In the genomic region with DNA sequence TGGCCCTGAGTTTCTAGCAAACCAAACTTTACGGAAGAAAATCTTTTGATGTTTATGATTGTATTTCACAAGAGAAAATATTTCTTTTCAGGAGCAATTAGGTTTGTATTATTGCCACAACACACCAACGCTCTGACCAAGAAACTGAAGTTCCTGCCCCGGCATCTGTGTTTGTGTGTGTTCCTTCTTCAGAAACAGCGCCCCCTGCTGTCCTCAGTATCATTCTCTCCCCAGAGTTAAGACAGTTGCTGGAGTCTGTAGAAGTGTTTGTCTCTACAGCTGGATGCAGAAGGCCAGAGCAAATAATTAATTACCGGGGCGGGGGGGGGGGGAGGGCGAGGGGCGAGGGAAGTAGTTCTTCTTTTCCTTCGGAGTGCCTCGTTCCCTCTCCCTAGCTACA, we compare ENCODE assay signal across 9 mouse cellular contexts. TPM values are rescaled to one million over a fixed set of nuclear protein-coding genes. Genes with fewer than 3 reads are reported as not detected.
DNase-seq lines count a peak whose midpoint lies in the region; ATAC-seq and TF ChIP-seq lines count a peak whose summit lies in the region.
"Had no signal": no experiment of that assay in that cellular context is flagged by ENCODE, and none has a peak within 500 bp of the region (broad histone marks: within the 10 kb centered on the region; RNA-seq: fewer than 3 reads in every experiment).

No protein-coding gene starts in this region.

- no peak for ATAC-seq in kidney, embryonic 14.5 days (ENCODE audit: low FRiP score, low TSS enrichment)
- ATAC-seq in frontal cortex, adult (ENCODE audit: low TSS enrichment), result peak; percentile 71; the same call in 1 of the 2 replicates
- ATAC-seq in kidney, postnatal 0 days (replicated peaks; ENCODE audit: low FRiP score, low read depth), result no peak; the same call in 1 of the 2 replicates
- no peak for ATAC-seq in liver, embryonic 13.5 days (ENCODE audit: low read depth)

- H3K9me3 ChIP-seq in kidney, embryonic 14.5 days (ENCODE audit: control insufficient read depth, low read length), result no peaks in the 10 kb centered on the region
- H3K9me3 ChIP-seq in kidney, postnatal 0 days (replicated peaks; ENCODE audit: low read length), result no peaks in the 10 kb centered on the region
- no peaks in the 10 kb centered on the region for H3K9me3 ChIP-seq in liver, embryonic 13.5 days (replicated peaks)
- H3K9me3 ChIP-seq: neural tube, embryonic 13.5 days had no signal

- H3K4me3 ChIP-seq in kidney, embryonic 14.5 days (ENCODE audit: low read length), result no peak overlapping the region
- no peak overlapping the region for H3K4me3 ChIP-seq in cerebellum, adult 2 months (replicated peaks; ENCODE audit: insufficient read depth, low read depth, low read length)
- H3K4me3 ChIP-seq in kidney, postnatal 0 days (replicated peaks; ENCODE audit: low read depth, low read length), result no peak overlapping the region
- no peak overlapping the region for H3K4me3 ChIP-seq in liver, embryonic 13.5 days (replicated peaks)
- H3K4me3 ChIP-seq in olfactory bulb, adult 2 months (ENCODE audit: insufficient read depth, low read depth, low read length), result no peak overlapping the region

- no peaks in the 10 kb centered on the region for H3K36me3 ChIP-seq in kidney, embryonic 14.5 days (ENCODE audit: control insufficient read depth, insufficient read depth, low read length)
- no peaks in the 10 kb centered on the region for H3K36me3 ChIP-seq in kidney, postnatal 0 days (ENCODE audit: insufficient read depth, low read length)
- no peaks in the 10 kb centered on the region for H3K36me3 ChIP-seq in liver, embryonic 13.5 days
- H3K36me3 ChIP-seq: neural tube, embryonic 13.5 days had no signal

- WGBS in kidney, embryonic 14.5 days, result 31% methylated on average over 6 of the region's 10 CpGs
- WGBS in cerebellum, adult 2 months, result 22% methylated on average over 10 of the region's 10 CpGs
- WGBS in kidney, postnatal 0 days, result 19% methylated on average over 10 of the region's 10 CpGs
- 21% methylated on average over 8 of the region's 10 CpGs for WGBS in liver, embryonic 13.5 days (ENCODE audit: insufficient replicate concordance)
- 14% methylated on average over 10 of the region's 10 CpGs for WGBS in olfactory bulb, adult 2 months

- H3K27me3 ChIP-seq in kidney, embryonic 14.5 days (ENCODE audit: control insufficient read depth, insufficient read depth, low read length), result peaks cover 33% of the 10 kb centered on the region
- no peaks in the 10 kb centered on the region; the same call in 1 of the 2 replicates for H3K27me3 ChIP-seq in cerebellum, adult 2 months (ENCODE audit: control insufficient read depth, insufficient read depth, low read length)
- H3K27me3 ChIP-seq in kidney, postnatal 0 days (ENCODE audit: insufficient read depth, low read length), result peaks cover 20% of the 10 kb centered on the region
- H3K27me3 ChIP-seq in liver, embryonic 13.5 days, result peaks cover 29% of the 10 kb centered on the region

- H3K9ac ChIP-seq in kidney, embryonic 14.5 days (ENCODE audit: low read depth, low read length), result no peak overlapping the region
- no peak overlapping the region for H3K9ac ChIP-seq in kidney, postnatal 0 days (ENCODE audit: low read depth, low read length)
- no peak overlapping the region for H3K9ac ChIP-seq in liver, embryonic 13.5 days
- H3K9ac ChIP-seq: neural tube, embryonic 13.5 days had no signal

- peak; percentile 36; the same call in 1 of the 2 replicates for TF ChIP-seq CTCF in cerebellum, adult 2 months (IDR thresholded peaks at IDR 0.05; ENCODE audit: borderline replicate concordance, insufficient read depth, low read depth, low read length)
- peak; percentile 74 for TF ChIP-seq CTCF in kidney, postnatal 0 days (IDR thresholded peaks at IDR 0.05; ENCODE audit: low read depth)
- 0 out of 2 replicates have a peak, but pooled peaks have one; percentile 21 for TF ChIP-seq CTCF in olfactory bulb, adult 2 months (IDR thresholded peaks at IDR 0.05; ENCODE audit: insufficient read depth, low read depth, low read length)

- no peak overlapping the region for H3K27ac ChIP-seq in kidney, embryonic 14.5 days (ENCODE audit: low read depth, low read length)
- no peak overlapping the region for H3K27ac ChIP-seq in cerebellum, adult 2 months (ENCODE audit: insufficient read depth, low read length)
- no peak overlapping the region for H3K27ac ChIP-seq in kidney, postnatal 0 days
- H3K27ac ChIP-seq in liver, embryonic 13.5 days, result no peak overlapping the region
- H3K27ac ChIP-seq in olfactory bulb, adult 2 months (ENCODE audit: insufficient read depth, low read depth, low read length), result no peak overlapping the region
- H3K27ac ChIP-seq: neural tube, embryonic 13.5 days had no signal

- no peak overlapping the region for H3K4me2 ChIP-seq in kidney, embryonic 14.5 days (replicated peaks; ENCODE audit: low read depth, low read length)
- H3K4me2 ChIP-seq in kidney, postnatal 0 days (ENCODE audit: low read length), result peak overlapping the region; percentile 59; the same call in 1 of the 2 replicates
- H3K4me2 ChIP-seq in liver, embryonic 13.5 days, result no peak overlapping the region

- H3K4me1 ChIP-seq in kidney, embryonic 14.5 days (ENCODE audit: control insufficient read depth, insufficient read depth, low read length), result peaks cover 12% of the 10 kb centered on the region; the same call in 1 of the 2 replicates
- no peaks in the 10 kb centered on the region for H3K4me1 ChIP-seq in cerebellum, adult 2 months (ENCODE audit: control insufficient read depth, insufficient read depth, low read length)
- peaks cover 6% of the 10 kb centered on the region; the same call in 1 of the 2 replicates for H3K4me1 ChIP-seq in kidney, postnatal 0 days (replicated peaks; ENCODE audit: insufficient read depth, low read length)
- peaks cover 5% of the 10 kb centered on the region; the same call in 1 of the 2 replicates for H3K4me1 ChIP-seq in liver, embryonic 13.5 days (replicated peaks)
- peaks cover 12% of the 10 kb centered on the region for H3K4me1 ChIP-seq in olfactory bulb, adult 2 months (ENCODE audit: control insufficient read depth, insufficient read depth, low read length)

- TF ChIP-seq POLR2A in cerebellum, adult 2 months (IDR thresholded peaks at IDR 0.05; ENCODE audit: borderline replicate concordance, insufficient read depth, low read length), result no peak
- TF ChIP-seq POLR2A in olfactory bulb, adult 2 months (IDR thresholded peaks at IDR 0.05; ENCODE audit: insufficient read depth, low read depth, low read length), result no peak

- DNase-seq in kidney, adult 11 months, result peak; percentile 34
- peak; percentile 12 to 25 for DNase-seq in cerebellum, adult 2 months
- peak; percentile 92 for DNase-seq in kidney, postnatal 0 days (ENCODE audit: low spot score)
- DNase-seq in liver, embryonic 13.5 days, result peak; percentile 3
- peak; percentile 57 for DNase-seq in thymus, postnatal 25 days

RNA-seq across cellular contexts. Expression of a gene that starts 1.0 kb away (rescaled TPM):
- polyA plus RNA-seq in kidney, embryonic 14.5 days (2014; fragmentation: Nextera tagmentation; extraction: Ambion mirVana), result 1.3 and 2.4 TPM in 2 replicates
- 0.57 and 0.77 TPM in 2 replicates for polyA plus RNA-seq in cerebellum, adult 2 months (2012; rRNA removed)
- 7.8 and 8.5 TPM in 2 replicates for polyA plus RNA-seq in kidney, postnatal 0 days (2015; fragmentation: Nextera tagmentation; extraction: Ambion mirVana)
- 2.4 and 3.6 TPM in 2 replicates for polyA plus RNA-seq in liver, embryonic 13.5 days (2015; fragmentation: Nextera tagmentation; extraction: Ambion mirVana)
- not detected in 2 replicates for polyA plus RNA-seq in olfactory bulb, adult 2 months (2012; ENCODE audit: insufficient read depth, insufficient read length, low replicate concordance, missing spikeins)

Comparison
In these comparisons a context has a peak if more than half of its experiments do, and no peak if none do; other contexts are left out.
1. DNase-seq: peak in every context shown above with its lines; median percentile 92 in kidney, postnatal 0 days; 57 in thymus, postnatal 25 days; 34 in kidney, adult 11 months; 18 in cerebellum, adult 2 months; 3 in liver, embryonic 13.5 days.
2. CTCF ChIP-seq: peak in every context shown above with its lines; median percentile 74 in kidney, postnatal 0 days; 36 in cerebellum, adult 2 months; 21 in olfactory bulb, adult 2 months.